Mouse (Mus musculus): ENCODE data around the gene Scarb2. TPM values are rescaled to one million over a fixed set of nuclear protein-coding genes. Genes with fewer than 3 reads are reported as not detected.

Scarb2 gene
- polyA plus RNA-seq, 1 experiment from 2014 or later, result 15.6 TPM

- WGBS, result 79% methylated on average over 11 of the region's 11 CpGs
- H3K9ac ChIP-seq (ENCODE audit: low read length), result no peak overlapping the region
- H3K4me2 ChIP-seq (ENCODE audit: low read length), result no peak overlapping the region
- H3K9me3 ChIP-seq (ENCODE audit: control insufficient read depth, low read length), result no peaks in the 10 kb centered on the region
- H3K36me3 ChIP-seq (ENCODE audit: control insufficient read depth, insufficient read depth, low read length), result peaks cover 45% of the 10 kb centered on the region
- ATAC-seq (ENCODE audit: insufficient number of reproducible peaks, insufficient read depth, low FRiP score, low read depth), result no peak
- no peak overlapping the region for H3K4me3 ChIP-seq (ENCODE audit: control insufficient read depth in 1 of 2, insufficient read depth in 1 of 2, low read depth in 1 of 2, low read length in 2 of 2)
- peaks cover 0 to 7% of the 10 kb centered on the region in 2 experiments; a peak in 1 of 4 replicates for H3K4me1 ChIP-seq (ENCODE audit: control insufficient read depth in 2 of 2, insufficient read depth in 2 of 2, low read length in 2 of 2)
- no peak overlapping the region for H3K27ac ChIP-seq (replicated peaks in 1 of 2; ENCODE audit: control insufficient read depth in 1 of 2, insufficient read depth in 1 of 2, low read depth in 2 of 2, low read length in 2 of 2)
- H3K27me3 ChIP-seq (ENCODE audit: control insufficient read depth, insufficient read depth, low read length), result no peaks in the 10 kb centered on the region
Measured at GRCm38 (mm10) chr5:92413271-92413981, 93.2 kb downstream of the Scarb2 start.

- Histone ChIP-seq H3K4me1 (ENCODE audit: control insufficient read depth in 2 of 2, insufficient read depth in 2 of 2, low read length in 2 of 2) (peaks cover 0 to 7% of the 10 kb centered on the region in 2 experiments; a peak in 1 of 4 replicates), H3K27me3 (ENCODE audit: control insufficient read depth, insufficient read depth, low read length) (no peaks in the 10 kb centered on the region), H3K9me3 (ENCODE audit: control insufficient read depth, low read length) (no peaks in the 10 kb centered on the region), H3K4me3 (ENCODE audit: control insufficient read depth in 1 of 2, insufficient read depth in 1 of 2, low read depth in 1 of 2, low read length in 2 of 2) (no peak overlapping the region), H3K36me3 (ENCODE audit: control insufficient read depth, insufficient read depth, low read length) (peaks cover 27% of the 10 kb centered on the region), H3K27ac (replicated peaks in 1 of 2; ENCODE audit: control insufficient read depth in 1 of 2, insufficient read depth in 1 of 2, low read depth in 2 of 2, low read length in 2 of 2) (no peak overlapping the region), H3K4me2 (ENCODE audit: low read length) (no peak overlapping the region), H3K9ac (ENCODE audit: low read length) (no peak overlapping the region)
- no peak for ATAC-seq (ENCODE audit: insufficient number of reproducible peaks, insufficient read depth, low FRiP score, low read depth)
- 48% methylated on average over 7 of the region's 7 CpGs for WGBS
Measured at GRCm38 (mm10) chr5:92411461-92412140, 95.0 kb downstream of the Scarb2 start.

GRCm38 (mm10) chr5:92410486-92410885 is 96.1 kb downstream of the Scarb2 start:
- Histone ChIP-seq H3K9ac (ENCODE audit: low read length) (no peak overlapping the region), H3K27me3 (ENCODE audit: control insufficient read depth, insufficient read depth, low read length) (no peaks in the 10 kb centered on the region), H3K4me2 (ENCODE audit: low read length) (no peak overlapping the region), H3K36me3 (ENCODE audit: control insufficient read depth, insufficient read depth, low read length) (peaks cover 16% of the 10 kb centered on the region), H3K27ac (replicated peaks in 1 of 2; ENCODE audit: control insufficient read depth in 1 of 2, insufficient read depth in 1 of 2, low read depth in 2 of 2, low read length in 2 of 2) (no peak overlapping the region), H3K4me1 (ENCODE audit: control insufficient read depth in 2 of 2, insufficient read depth in 2 of 2, low read length in 2 of 2) (peaks cover 0 to 7% of the 10 kb centered on the region in 2 experiments; a peak in 1 of 4 replicates), H3K9me3 (ENCODE audit: control insufficient read depth, low read length) (no peaks in the 10 kb centered on the region), H3K4me3 (ENCODE audit: control insufficient read depth in 1 of 2, insufficient read depth in 1 of 2, low read depth in 1 of 2, low read length in 2 of 2) (no peak overlapping the region)
- WGBS, result 82% methylated on average over 5 of the region's 5 CpGs
- ATAC-seq (ENCODE audit: insufficient number of reproducible peaks, insufficient read depth, low FRiP score, low read depth), result no peak

- WGBS, result 72% methylated on average over 9 of the region's 9 CpGs
- H3K4me2 ChIP-seq (ENCODE audit: low read length), result no peak overlapping the region
- ATAC-seq (ENCODE audit: insufficient number of reproducible peaks, insufficient read depth, low FRiP score, low read depth), result no peak
- H3K4me3 ChIP-seq (ENCODE audit: control insufficient read depth in 1 of 2, insufficient read depth in 1 of 2, low read depth in 1 of 2, low read length in 2 of 2), result no peak overlapping the region
- H3K36me3 ChIP-seq (ENCODE audit: control insufficient read depth, insufficient read depth, low read length), result peaks cover 8% of the 10 kb centered on the region
- no peaks in the 10 kb centered on the region for H3K27me3 ChIP-seq (ENCODE audit: control insufficient read depth, insufficient read depth, low read length)
- H3K4me1 ChIP-seq (ENCODE audit: control insufficient read depth in 2 of 2, insufficient read depth in 2 of 2, low read length in 2 of 2), result peaks cover 0 to 7% of the 10 kb centered on the region in 2 experiments; a peak in 1 of 4 replicates
- 0 out of 4 replicates have a peak overlapping the region, but pooled peaks of 1 of the 2 experiments have one; percentile 9 for H3K27ac ChIP-seq (replicated peaks in 1 of 2; ENCODE audit: control insufficient read depth in 1 of 2, insufficient read depth in 1 of 2, low read depth in 2 of 2, low read length in 2 of 2)
- no peak overlapping the region for H3K9ac ChIP-seq (ENCODE audit: low read length)
- no peaks in the 10 kb centered on the region for H3K9me3 ChIP-seq (ENCODE audit: control insufficient read depth, low read length)
Measured at GRCm38 (mm10) chr5:92409361-92410155, 97.1 kb downstream of the Scarb2 start.

GRCm38 (mm10) chr5:92404400-92404678 is 102.3 kb downstream of the Scarb2 start:
- no peak for ATAC-seq (ENCODE audit: insufficient number of reproducible peaks, insufficient read depth, low FRiP score, low read depth)
- Histone ChIP-seq H3K27me3 (ENCODE audit: control insufficient read depth, insufficient read depth, low read length) (no peaks in the 10 kb centered on the region), H3K9ac (ENCODE audit: low read length) (no peak overlapping the region), H3K4me1 (ENCODE audit: control insufficient read depth in 2 of 2, insufficient read depth in 2 of 2, low read length in 2 of 2) (no peaks in the 10 kb centered on the region; a peak in 1 of 4 replicates), H3K36me3 (ENCODE audit: control insufficient read depth, insufficient read depth, low read length) (no peaks in the 10 kb centered on the region), H3K27ac (replicated peaks in 1 of 2; ENCODE audit: control insufficient read depth in 1 of 2, insufficient read depth in 1 of 2, low read depth in 2 of 2, low read length in 2 of 2) (no peak overlapping the region), H3K9me3 (ENCODE audit: control insufficient read depth, low read length) (no peaks in the 10 kb centered on the region), H3K4me3 (ENCODE audit: control insufficient read depth in 1 of 2, insufficient read depth in 1 of 2, low read depth in 1 of 2, low read length in 2 of 2) (no peak overlapping the region), H3K4me2 (ENCODE audit: low read length) (no peak overlapping the region)
- WGBS, result 51% methylated on average over 2 of the region's 2 CpGs

GRCm38 (mm10) chr5:92403562-92404399 is 102.9 kb downstream of the Scarb2 start:
- no peaks in the 10 kb centered on the region for H3K9me3 ChIP-seq (ENCODE audit: control insufficient read depth, low read length)
- no peak overlapping the region for H3K4me3 ChIP-seq (ENCODE audit: control insufficient read depth in 1 of 2, insufficient read depth in 1 of 2, low read depth in 1 of 2, low read length in 2 of 2)
- H3K4me1 ChIP-seq (ENCODE audit: control insufficient read depth in 2 of 2, insufficient read depth in 2 of 2, low read length in 2 of 2), result no peaks in the 10 kb centered on the region; a peak in 1 of 4 replicates
- WGBS, result 74% methylated on average over 10 of the region's 10 CpGs
- no peaks in the 10 kb centered on the region for H3K36me3 ChIP-seq (ENCODE audit: control insufficient read depth, insufficient read depth, low read length)
- no peaks in the 10 kb centered on the region for H3K27me3 ChIP-seq (ENCODE audit: control insufficient read depth, insufficient read depth, low read length)
- ATAC-seq (ENCODE audit: insufficient number of reproducible peaks, insufficient read depth, low FRiP score, low read depth), result no peak
- H3K4me2 ChIP-seq (ENCODE audit: low read length), result no peak overlapping the region
- H3K9ac ChIP-seq (ENCODE audit: low read length), result no peak overlapping the region
- no peak overlapping the region for H3K27ac ChIP-seq (replicated peaks in 1 of 2; ENCODE audit: control insufficient read depth in 1 of 2, insufficient read depth in 1 of 2, low read depth in 2 of 2, low read length in 2 of 2)

GRCm38 (mm10) chr5:92402816-92403215 is 103.8 kb downstream of the Scarb2 start:
- Histone ChIP-seq H3K4me3 (ENCODE audit: control insufficient read depth in 1 of 2, insufficient read depth in 1 of 2, low read depth in 1 of 2, low read length in 2 of 2) (no peak overlapping the region), H3K4me1 (ENCODE audit: control insufficient read depth in 2 of 2, insufficient read depth in 2 of 2, low read length in 2 of 2) (peaks cover 0 to 3% of the 10 kb centered on the region in 2 experiments; a peak in 1 of 4 replicates), H3K4me2 (ENCODE audit: low read length) (no peak overlapping the region), H3K36me3 (ENCODE audit: control insufficient read depth, insufficient read depth, low read length) (no peaks in the 10 kb centered on the region), H3K9ac (ENCODE audit: low read length) (no peak overlapping the region), H3K9me3 (ENCODE audit: control insufficient read depth, low read length) (no peaks in the 10 kb centered on the region), H3K27ac (replicated peaks in 1 of 2; ENCODE audit: control insufficient read depth in 1 of 2, insufficient read depth in 1 of 2, low read depth in 2 of 2, low read length in 2 of 2) (no peak overlapping the region), H3K27me3 (ENCODE audit: control insufficient read depth, insufficient read depth, low read length) (no peaks in the 10 kb centered on the region)
- 56% methylated on average over 9 of the region's 9 CpGs for WGBS
- ATAC-seq (ENCODE audit: insufficient number of reproducible peaks, insufficient read depth, low FRiP score, low read depth), result no peak

Data from heart, embryonic 14.5 days (tissue).